Mouse (Mus musculus): Measurements from ENCODE around the gene Slc44a1.
A peak's percentile ranks its signal among the peaks of the same experiment; 100 is the strongest.

DNA sequence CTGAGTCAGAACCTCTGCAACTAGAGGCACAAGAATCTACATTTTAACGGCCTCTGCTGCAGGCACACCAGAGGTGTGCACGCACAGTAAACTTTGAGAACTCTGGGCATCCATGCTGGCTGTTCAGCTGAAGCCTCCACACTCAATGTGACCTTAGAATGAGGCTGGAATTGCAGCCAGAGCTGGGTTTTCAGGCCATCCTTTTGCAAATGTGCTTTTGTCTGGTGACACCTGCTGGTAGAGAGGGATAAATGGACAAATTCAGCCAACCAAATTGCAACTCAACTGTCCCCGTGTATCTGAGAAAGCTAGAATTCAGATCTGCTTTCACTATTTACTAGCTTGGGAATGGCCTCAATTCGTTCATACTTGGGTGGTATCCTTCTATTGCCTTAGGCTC, 154.0 kb downstream of the Slc44a1 start:
- TF ChIP-seq CTCF (IDR thresholded peaks at IDR 0.05; ENCODE audit: borderline replicate concordance, extremely low read depth, insufficient read depth, insufficient read length): peak; percentile 74
- no peak for TF ChIP-seq POLR2A (IDR thresholded peaks at IDR 0.05; ENCODE audit: borderline replicate concordance, extremely low read depth, insufficient read depth, insufficient read length, poor library complexity, severe bottlenecking)
